Mouse (Mus musculus): ENCODE results near the gene Disc1. TPM values are rescaled to one million over a fixed set of nuclear protein-coding genes. Genes with fewer than 3 reads are reported as not detected.

Disc1 gene
- polyA plus RNA-seq, 1 experiment from 2014 or later, result 3.8 TPM

DNA sequence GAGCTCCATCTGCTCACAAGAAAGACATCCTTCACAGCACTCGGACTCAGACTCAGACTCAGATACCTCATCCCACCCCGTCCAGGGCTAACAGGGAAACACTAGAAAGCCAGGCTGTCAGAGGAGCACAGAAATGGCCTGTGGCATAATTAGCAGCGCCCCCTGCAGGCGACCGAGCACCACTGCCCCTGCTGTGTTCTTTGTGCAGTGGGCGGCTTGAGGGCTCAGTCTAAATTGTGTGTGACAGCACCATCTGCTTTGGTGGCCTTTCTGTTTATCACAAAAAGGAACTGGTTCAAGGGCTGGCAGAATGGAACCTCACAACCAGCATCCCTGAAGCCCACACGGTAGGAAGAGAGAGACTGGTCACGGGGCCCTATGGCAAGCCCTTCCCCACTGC lies 19.3 kb upstream of the Disc1 start:
- ATAC-seq (ENCODE audit: insufficient read depth) (no peak), DNase-seq (peak; percentile 73)
- no peak overlapping the region for H3K4me2 ChIP-seq
- H3K4me3 ChIP-seq (ENCODE audit: low read depth, low read length), result no peak overlapping the region
- H3K36me3 ChIP-seq (ENCODE audit: insufficient read depth), result peaks cover 76% of the 10 kb centered on the region
- no peak overlapping the region for H3K9ac ChIP-seq
- 40% methylated on average over 8 of the region's 8 CpGs for WGBS
- no peaks in the 10 kb centered on the region for H3K9me3 ChIP-seq (ENCODE audit: low read depth, low read length)
- peak; percentile 87 for TF ChIP-seq CTCF (IDR thresholded peaks at IDR 0.05; ENCODE audit: low read depth)
- H3K27me3 ChIP-seq (ENCODE audit: insufficient read depth, low read length), result no peaks in the 10 kb centered on the region
- no peak overlapping the region for H3K27ac ChIP-seq (ENCODE audit: low read depth)
- no peaks in the 10 kb centered on the region for H3K4me1 ChIP-seq (ENCODE audit: insufficient read depth)

- H3K27ac ChIP-seq (ENCODE audit: low read depth), result no peak overlapping the region
- WGBS, result 59% methylated on average over 7 of the region's 7 CpGs
- ATAC-seq (ENCODE audit: insufficient read depth), result no peak
These were observed 16.9 kb upstream of the Disc1 start for GRCm38 (mm10) chr8:125037081-125037480.

DNA sequence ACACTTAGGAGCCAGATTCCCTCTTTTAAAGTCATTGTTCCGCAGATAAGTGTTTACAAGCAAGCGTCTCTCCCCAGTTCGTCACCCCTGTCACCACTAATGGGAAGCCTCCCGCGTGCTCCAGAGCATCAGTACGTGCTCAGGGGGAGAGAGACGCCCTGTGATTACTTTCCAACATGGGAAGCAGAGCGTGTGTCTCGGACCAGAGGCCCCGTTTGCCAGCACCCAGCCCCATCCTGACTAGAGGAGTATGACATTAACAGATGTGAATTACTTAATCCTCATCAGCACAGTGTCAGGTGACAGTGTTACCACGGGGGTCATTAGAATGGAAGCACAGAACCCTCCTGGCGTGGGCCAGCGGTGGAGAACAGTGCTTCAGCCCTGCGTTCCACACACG lies 15.3 kb upstream of the Disc1 start:
- Histone ChIP-seq H3K4me3 (ENCODE audit: low read depth, low read length) (no peak overlapping the region), H3K36me3 (ENCODE audit: insufficient read depth) (peaks cover 46% of the 10 kb centered on the region), H3K4me2 (no peak overlapping the region), H3K27ac (ENCODE audit: low read depth) (no peak overlapping the region), H3K4me1 (ENCODE audit: insufficient read depth) (no peaks in the 10 kb centered on the region), H3K9ac (no peak overlapping the region), H3K27me3 (ENCODE audit: insufficient read depth, low read length) (no peaks in the 10 kb centered on the region), H3K9me3 (ENCODE audit: low read depth, low read length) (no peaks in the 10 kb centered on the region)
- ATAC-seq (ENCODE audit: insufficient read depth) (no peak), DNase-seq (no peak)
- WGBS, result 73% methylated on average over 15 of the region's 15 CpGs
- TF ChIP-seq CTCF (IDR thresholded peaks at IDR 0.05; ENCODE audit: low read depth), result no peak

More at GRCm38 (mm10) chr8:125037081-125037480, 16.9 kb upstream of the Disc1 start:
- TF ChIP-seq CTCF (IDR thresholded peaks at IDR 0.05; ENCODE audit: low read depth), result no peak
- H3K4me3 ChIP-seq (ENCODE audit: low read depth, low read length), result no peak overlapping the region
- peaks cover 62% of the 10 kb centered on the region for H3K36me3 ChIP-seq (ENCODE audit: insufficient read depth)
- no peaks in the 10 kb centered on the region for H3K27me3 ChIP-seq (ENCODE audit: insufficient read depth, low read length)
- no peaks in the 10 kb centered on the region for H3K4me1 ChIP-seq (ENCODE audit: insufficient read depth)
- H3K9me3 ChIP-seq (ENCODE audit: low read depth, low read length), result no peaks in the 10 kb centered on the region
- peak; percentile 58 for DNase-seq
- no peak overlapping the region for H3K9ac ChIP-seq
- H3K4me2 ChIP-seq, result no peak overlapping the region

- no peak overlapping the region for H3K4me3 ChIP-seq (ENCODE audit: low read depth, low read length)
- peaks cover 29% of the 10 kb centered on the region for H3K36me3 ChIP-seq (ENCODE audit: insufficient read depth)
- no peaks in the 10 kb centered on the region for H3K4me1 ChIP-seq (ENCODE audit: insufficient read depth)
- H3K4me2 ChIP-seq, result no peak overlapping the region
- no peak for ATAC-seq (ENCODE audit: insufficient read depth)
- no peaks in the 10 kb centered on the region for H3K9me3 ChIP-seq (ENCODE audit: low read depth, low read length)
- no peak overlapping the region for H3K27ac ChIP-seq (ENCODE audit: low read depth)
- DNase-seq, result no peak
- no peak for TF ChIP-seq CTCF (IDR thresholded peaks at IDR 0.05; ENCODE audit: low read depth)
- 62% methylated on average over 15 of the region's 15 CpGs for WGBS
- H3K27me3 ChIP-seq (ENCODE audit: insufficient read depth, low read length), result no peaks in the 10 kb centered on the region
- no peak overlapping the region for H3K9ac ChIP-seq
These were observed 13.2 kb upstream of the Disc1 start for GRCm38 (mm10) chr8:125040587-125041375.

- no peak for ATAC-seq (ENCODE audit: insufficient read depth)
- no peak overlapping the region for H3K9ac ChIP-seq
- 63% methylated on average over 2 of the region's 2 CpGs for WGBS
- no peak overlapping the region for H3K27ac ChIP-seq (ENCODE audit: low read depth)
- no peak for TF ChIP-seq CTCF (IDR thresholded peaks at IDR 0.05; ENCODE audit: low read depth)
- peaks cover 26% of the 10 kb centered on the region for H3K36me3 ChIP-seq (ENCODE audit: insufficient read depth)
- H3K4me1 ChIP-seq (ENCODE audit: insufficient read depth), result no peaks in the 10 kb centered on the region
- no peak for DNase-seq
- no peaks in the 10 kb centered on the region for H3K9me3 ChIP-seq (ENCODE audit: low read depth, low read length)
- H3K27me3 ChIP-seq (ENCODE audit: insufficient read depth, low read length), result no peaks in the 10 kb centered on the region
- H3K4me2 ChIP-seq, result no peak overlapping the region
- H3K4me3 ChIP-seq (ENCODE audit: low read depth, low read length), result no peak overlapping the region
These were observed 12.5 kb upstream of the Disc1 start for GRCm38 (mm10) chr8:125041496-125041895.

DNA sequence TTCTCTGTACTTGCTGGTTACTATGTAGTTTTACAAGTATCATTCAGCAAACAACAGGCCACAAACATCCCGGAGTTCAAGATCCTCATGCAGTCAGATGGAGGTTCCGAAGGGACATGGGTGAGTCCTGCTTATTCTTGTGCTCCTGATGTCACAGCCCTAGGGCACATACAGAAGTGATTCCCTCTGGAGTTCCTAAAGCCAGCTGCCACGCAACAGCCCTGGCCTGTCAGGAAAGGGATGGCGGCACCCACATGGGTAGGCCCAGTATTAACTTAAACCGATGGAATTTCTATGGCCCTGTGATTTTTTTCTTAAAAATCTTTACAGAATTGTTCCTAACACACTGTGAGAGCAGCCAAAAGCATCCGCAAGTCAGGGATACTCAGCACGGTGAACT lies 10.6 kb upstream of the Disc1 start:
- H3K4me3 ChIP-seq (ENCODE audit: low read depth, low read length), result no peak overlapping the region
- H3K4me2 ChIP-seq, result no peak overlapping the region
- no peak overlapping the region for H3K9ac ChIP-seq
- DNase-seq (no peak), ATAC-seq (ENCODE audit: insufficient read depth) (no peak)
- 67% methylated on average over 7 of the region's 7 CpGs for WGBS
- peak overlapping the region; percentile 32; the same call in 1 of the 2 replicates for H3K27ac ChIP-seq (ENCODE audit: low read depth)
- no peaks in the 10 kb centered on the region for H3K9me3 ChIP-seq (ENCODE audit: low read depth, low read length)
- H3K36me3 ChIP-seq (ENCODE audit: insufficient read depth), result peaks cover 19% of the 10 kb centered on the region; the same call in 1 of the 2 replicates
- no peaks in the 10 kb centered on the region for H3K27me3 ChIP-seq (ENCODE audit: insufficient read depth, low read length)
- no peak for TF ChIP-seq CTCF (IDR thresholded peaks at IDR 0.05; ENCODE audit: low read depth)
- no peaks in the 10 kb centered on the region for H3K4me1 ChIP-seq (ENCODE audit: insufficient read depth)

- ATAC-seq (ENCODE audit: insufficient read depth) (no peak), DNase-seq (peak; percentile 52)
- Histone ChIP-seq H3K27me3 (ENCODE audit: insufficient read depth, low read length) (no peaks in the 10 kb centered on the region), H3K4me3 (ENCODE audit: low read depth, low read length) (no peak overlapping the region), H3K9ac (no peak overlapping the region), H3K36me3 (ENCODE audit: insufficient read depth) (peaks cover 15% of the 10 kb centered on the region; the same call in 1 of the 2 replicates), H3K27ac (ENCODE audit: low read depth) (no peak overlapping the region), H3K9me3 (ENCODE audit: low read depth, low read length) (no peaks in the 10 kb centered on the region), H3K4me2 (no peak overlapping the region), H3K4me1 (ENCODE audit: insufficient read depth) (no peaks in the 10 kb centered on the region)
- no peak for TF ChIP-seq CTCF (IDR thresholded peaks at IDR 0.05; ENCODE audit: low read depth)
- WGBS, result 15% methylated on average over 9 of the region's 9 CpGs
These were observed 10.1 kb upstream of the Disc1 start for GRCm38 (mm10) chr8:125043935-125044334.
